In genomic region chr19:17558764-17559163, GRCm38 (mm10) we compare ENCODE assay signal across 21 mouse cellular contexts.
"Had no signal": no experiment of that assay in that cellular context is flagged by ENCODE, and none has a peak within 500 bp of the region (broad histone marks: within the 10 kb centered on the region; RNA-seq: fewer than 3 reads in every experiment).

No protein-coding gene starts in this region.

- H3K4me2 ChIP-seq: limb, embryonic 13.5 days; liver, embryonic 12.5 days; liver, embryonic 15.5 days; lung, embryonic 15.5 days; midbrain, embryonic 13.5 days; neural tube, embryonic 13.5 days; stomach, embryonic 15.5 days had no signal

- H3K27me3 ChIP-seq: limb, embryonic 13.5 days; liver, embryonic 12.5 days; liver, embryonic 15.5 days; lung, embryonic 15.5 days; megakaryocyte, embryonic 14.5 days; midbrain, embryonic 13.5 days; neural tube, embryonic 13.5 days; stomach, embryonic 15.5 days had no signal

- ATAC-seq: intestine, postnatal 0 days; liver, embryonic 12.5 days; midbrain, embryonic 13.5 days; midbrain, embryonic 16.5 days had no signal

- H3K27ac ChIP-seq: limb, embryonic 10.5 days; limb, embryonic 13.5 days; liver, embryonic 12.5 days; liver, embryonic 15.5 days; lung, embryonic 15.5 days; midbrain, embryonic 10.5 days; midbrain, embryonic 13.5 days; neural tube, embryonic 13.5 days; stomach, embryonic 15.5 days had no signal

- H3K4me3 ChIP-seq: limb, embryonic 10.5 days; limb, embryonic 13.5 days; liver, embryonic 12.5 days; liver, embryonic 15.5 days; lung, embryonic 15.5 days; megakaryocyte, embryonic 14.5 days; midbrain, embryonic 10.5 days; midbrain, embryonic 13.5 days; myocyte; neural tube, embryonic 13.5 days; stomach, embryonic 15.5 days had no signal

- H3K4me1 ChIP-seq: limb, embryonic 10.5 days; limb, embryonic 13.5 days; liver, embryonic 12.5 days; liver, embryonic 15.5 days; lung, embryonic 15.5 days; megakaryocyte, embryonic 14.5 days; midbrain, embryonic 10.5 days; midbrain, embryonic 13.5 days; neural tube, embryonic 13.5 days; stomach, embryonic 15.5 days had no signal

- H3K36me3 ChIP-seq: limb, embryonic 10.5 days; limb, embryonic 13.5 days; liver, embryonic 12.5 days; liver, embryonic 15.5 days; lung, embryonic 15.5 days; midbrain, embryonic 10.5 days; midbrain, embryonic 13.5 days; neural tube, embryonic 13.5 days; stomach, embryonic 15.5 days had no signal

- H3K9me3 ChIP-seq: limb, embryonic 10.5 days; limb, embryonic 13.5 days; liver, embryonic 12.5 days; liver, embryonic 15.5 days; lung, embryonic 15.5 days; megakaryocyte, embryonic 14.5 days; midbrain, embryonic 10.5 days; midbrain, embryonic 13.5 days; neural tube, embryonic 13.5 days; stomach, embryonic 15.5 days had no signal

- DNase-seq: liver; lung, adult 18-20 months; lung, postnatal 10 days; lung, postnatal 36 days; retina, postnatal 1 day; right cerebral cortex, postnatal 25 days; spleen, adult 18-20 months; thymus, postnatal 4 days had no signal

- H3K9ac ChIP-seq: limb, embryonic 13.5 days; liver, embryonic 12.5 days; liver, embryonic 15.5 days; lung, embryonic 15.5 days; midbrain, embryonic 13.5 days; neural tube, embryonic 13.5 days; stomach, embryonic 15.5 days had no signal
